Mouse (Mus musculus): ENCODE results near the gene Mtg2.

The Mtg2 gene

GRCm38 (mm10) chr2:180103978-180104658 lies 33.7 kb downstream of the Mtg2 start, which contains the start of gene Hrh3:
Gene Hrh3, minus strand, starts transcription at chr2:180104488.
- ATAC-seq (ENCODE audit: insufficient number of reproducible peaks, low FRiP score, low TSS enrichment) = peak; percentile 27; the same call in 1 of the 2 replicates

GRCm38 (mm10) chr2:180104659-180105377 lies 34.4 kb downstream of the Mtg2 start:
- peak; percentile 12; the same call in 1 of the 2 replicates for ATAC-seq (ENCODE audit: insufficient number of reproducible peaks, low FRiP score, low TSS enrichment)

- ATAC-seq (ENCODE audit: insufficient number of reproducible peaks, low FRiP score, low TSS enrichment) = no peak
Measured at GRCm38 (mm10) chr2:180105441-180106190, 35.2 kb downstream of the Mtg2 start.

DNA sequence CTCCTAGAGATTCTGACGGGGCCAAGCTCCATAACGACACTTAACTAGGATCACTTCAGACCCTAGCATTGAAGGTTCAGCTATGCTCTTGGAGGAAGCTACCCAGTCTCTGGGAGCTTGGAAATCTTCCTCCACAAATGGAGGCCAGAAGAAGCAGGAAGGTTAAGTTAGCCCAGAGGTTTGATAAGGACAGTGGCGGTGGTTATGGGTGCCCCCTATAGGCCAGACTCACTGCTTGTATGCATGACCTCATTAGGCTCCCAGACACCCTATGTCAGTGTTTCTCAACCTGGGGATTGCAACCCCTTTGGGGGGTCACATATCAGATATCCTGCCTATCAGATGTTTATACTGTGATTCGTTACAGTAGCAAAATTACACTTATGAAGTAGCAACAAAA lies 36.7 kb downstream of the Mtg2 start:
- ATAC-seq (ENCODE audit: insufficient number of reproducible peaks, low FRiP score, low TSS enrichment) = no peak

DNA sequence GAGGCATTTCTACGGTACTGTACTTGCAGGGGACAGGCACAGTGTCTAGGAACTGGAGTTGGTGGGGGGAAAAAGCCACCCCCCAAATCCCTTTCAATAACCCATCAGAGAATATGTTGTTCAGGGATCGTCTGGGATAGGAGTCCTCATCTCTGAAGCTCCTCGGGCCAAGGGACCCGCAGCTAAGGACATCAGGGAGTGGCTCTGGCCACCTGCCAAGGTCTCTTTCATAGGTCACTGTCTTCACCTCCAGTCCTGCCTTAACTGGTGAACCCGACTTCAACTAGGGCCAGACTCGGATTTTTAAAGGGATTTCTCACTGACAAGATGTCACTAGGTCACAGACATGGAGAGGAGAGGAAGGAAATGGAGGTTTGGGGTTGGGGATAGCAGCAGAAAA lies 37.9 kb downstream of the Mtg2 start:
- no peak for ATAC-seq (ENCODE audit: insufficient number of reproducible peaks, low FRiP score, low TSS enrichment)

DNA sequence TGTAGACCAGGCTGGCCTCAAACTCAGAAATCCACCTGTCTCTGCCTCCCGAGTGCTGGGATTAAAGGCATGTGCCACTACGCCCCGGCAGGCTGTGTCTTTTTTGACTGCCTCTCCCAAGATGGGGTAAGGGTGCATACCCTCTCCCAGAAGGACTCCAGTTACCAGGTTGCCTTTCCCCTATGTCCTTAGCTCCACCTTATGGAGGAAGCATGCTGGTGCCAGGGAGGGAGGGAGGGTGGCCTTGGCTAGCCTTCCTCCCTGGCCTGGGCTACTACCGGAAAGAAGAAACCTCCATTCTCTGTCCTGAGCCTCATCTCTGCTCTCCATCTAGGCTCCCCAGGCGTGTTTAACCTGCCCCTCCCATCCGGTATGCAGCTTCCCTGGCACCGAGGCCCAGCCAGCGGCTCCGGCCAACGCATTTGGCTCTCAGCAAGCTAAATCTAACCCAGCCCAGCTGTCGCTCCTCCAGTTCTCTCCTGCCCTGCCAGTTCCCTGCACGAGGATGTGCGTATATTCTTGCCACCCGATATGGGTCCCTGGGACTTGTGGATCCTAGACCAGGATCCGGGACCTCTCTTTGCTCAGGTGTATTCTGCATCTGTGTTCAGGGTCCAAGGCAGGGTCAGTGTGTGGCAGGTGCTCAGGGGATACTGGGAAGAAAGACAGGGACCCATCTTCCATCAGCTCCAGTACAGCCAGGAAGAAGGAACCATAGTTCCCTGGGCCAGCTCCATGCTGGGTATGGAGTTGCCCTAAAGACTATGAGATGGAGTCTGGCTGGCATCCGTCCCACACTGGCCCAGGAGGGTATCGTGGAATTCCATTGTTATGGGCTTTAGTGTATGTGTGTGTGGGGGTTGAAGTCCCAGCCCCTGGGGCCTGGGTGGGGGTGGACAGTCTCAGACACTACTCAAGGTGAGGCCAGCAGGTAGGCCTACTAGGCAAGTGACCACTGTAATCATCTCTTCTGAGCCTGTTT lies 43.8 kb downstream of the Mtg2 start:
- no peak; the same call in 1 of the 2 replicates for ATAC-seq (ENCODE audit: insufficient number of reproducible peaks, low FRiP score, low TSS enrichment)

GRCm38 (mm10) chr2:180115279-180115678 lies 44.9 kb downstream of the Mtg2 start:
- ATAC-seq (ENCODE audit: insufficient number of reproducible peaks, low FRiP score, low TSS enrichment) = no peak

GRCm38 (mm10) chr2:180116081-180116493 lies 45.7 kb downstream of the Mtg2 start:
- ATAC-seq (ENCODE audit: insufficient number of reproducible peaks, low FRiP score, low TSS enrichment) = no peak

GRCm38 (mm10) chr2:180116741-180117484 lies 46.5 kb downstream of the Mtg2 start:
- ATAC-seq (ENCODE audit: insufficient number of reproducible peaks, low FRiP score, low TSS enrichment) = no peak

- ATAC-seq (ENCODE audit: insufficient number of reproducible peaks, low FRiP score, low TSS enrichment) = no peak
Measured at GRCm38 (mm10) chr2:180117485-180118194, 47.3 kb downstream of the Mtg2 start.

GRCm38 (mm10) chr2:180118661-180119438 lies 48.5 kb downstream of the Mtg2 start, which contains the start of gene Osbpl2:
Gene Osbpl2, plus strand, starts transcription at chr2:180119306.
- peak; percentile 95 for ATAC-seq (ENCODE audit: insufficient number of reproducible peaks, low FRiP score, low TSS enrichment)

DNA sequence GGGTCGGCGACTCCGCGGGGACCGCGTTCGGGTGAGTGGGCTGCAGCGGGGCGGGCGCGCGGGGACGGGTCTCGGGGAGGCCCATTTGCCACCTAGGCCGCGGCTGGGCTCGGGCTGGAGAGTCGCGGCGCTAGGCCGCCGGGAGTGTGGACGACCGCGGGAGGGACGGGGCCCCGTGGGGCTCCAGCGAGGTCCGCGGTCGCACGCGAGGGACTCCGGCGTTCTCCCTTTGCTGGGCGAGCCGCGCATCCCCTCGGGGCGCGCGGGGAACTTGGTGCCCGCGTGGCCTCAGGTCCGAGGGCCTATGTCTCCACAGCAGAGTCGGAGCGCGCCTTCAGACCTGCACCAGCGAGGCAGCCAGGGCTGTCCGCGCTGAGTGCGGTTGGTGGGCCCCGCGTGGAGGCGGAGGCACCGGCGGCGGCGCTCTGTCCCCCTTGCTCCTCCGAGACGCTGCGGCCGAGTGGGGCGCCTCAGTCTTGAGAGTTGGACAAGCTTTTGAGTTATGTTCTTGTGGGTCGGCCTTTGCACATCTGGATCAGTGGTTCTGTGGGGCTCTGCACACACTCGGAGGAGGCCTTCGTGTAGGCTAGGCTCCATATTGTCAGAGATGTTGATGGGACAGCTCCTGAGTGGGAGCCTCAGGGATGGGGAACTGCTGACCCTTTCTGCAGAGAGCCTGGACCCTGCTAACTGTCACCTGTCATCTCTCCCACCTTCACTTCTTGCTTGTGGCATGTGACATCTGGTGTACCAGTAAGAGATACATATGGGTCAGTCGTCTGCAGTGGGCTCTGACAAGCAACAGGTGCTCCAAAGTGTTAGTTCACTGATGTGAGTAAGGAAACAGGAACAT lies 49.3 kb downstream of the Mtg2 start:
- ATAC-seq (ENCODE audit: insufficient number of reproducible peaks, low FRiP score, low TSS enrichment) = peak; percentile 3; the same call in 1 of the 2 replicates

DNA sequence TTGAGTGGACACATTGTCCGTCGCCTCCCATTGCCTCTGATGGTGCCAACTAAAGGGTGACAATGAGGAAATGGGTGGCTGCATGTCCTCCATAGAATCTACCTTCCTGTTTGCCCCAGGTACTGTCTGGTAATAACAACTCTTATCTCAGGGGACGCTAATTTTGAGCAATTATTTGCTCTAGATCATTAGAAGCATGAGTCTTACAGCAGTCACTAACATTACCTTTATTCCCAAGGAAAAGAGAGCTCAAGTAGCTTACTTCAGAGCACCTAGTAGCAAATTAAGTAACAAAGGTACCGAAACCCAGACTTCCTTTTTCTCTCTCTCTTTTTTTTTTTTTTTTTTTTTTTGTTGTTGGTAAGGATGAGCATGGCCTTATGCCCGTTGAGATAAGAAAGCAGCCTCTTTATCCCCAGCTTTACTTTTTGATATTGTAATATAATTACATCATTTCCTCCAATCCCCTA lies 49.9 kb downstream of the Mtg2 start:
- no peak for ATAC-seq (ENCODE audit: insufficient number of reproducible peaks, low FRiP score, low TSS enrichment)

DNA sequence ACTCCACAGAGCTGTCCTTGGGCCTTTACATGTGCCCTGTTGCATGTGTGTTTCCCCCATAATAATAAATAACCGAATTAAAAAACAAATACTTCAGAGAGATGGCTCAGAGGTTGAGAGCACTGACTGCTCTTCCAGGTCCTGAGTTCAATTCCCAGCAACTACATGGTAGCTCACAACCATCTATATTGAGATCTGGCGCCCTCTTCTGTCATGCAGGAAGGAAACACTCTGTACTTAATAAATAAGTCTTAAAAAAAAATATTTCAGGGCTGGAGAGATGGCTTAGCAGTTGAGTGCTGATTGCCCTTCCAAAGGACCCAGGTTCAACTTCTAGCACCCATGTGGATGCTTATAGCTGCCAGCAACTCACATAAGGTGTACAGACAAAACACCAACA lies 53.8 kb downstream of the Mtg2 start:
- no peak for ATAC-seq (ENCODE audit: insufficient number of reproducible peaks, low FRiP score, low TSS enrichment)

GRCm38 (mm10) chr2:180126195-180126594 lies 55.8 kb downstream of the Mtg2 start:
- no peak for ATAC-seq (ENCODE audit: insufficient number of reproducible peaks, low FRiP score, low TSS enrichment)

- no peak for ATAC-seq (ENCODE audit: insufficient number of reproducible peaks, low FRiP score, low TSS enrichment)
Measured at GRCm38 (mm10) chr2:180127675-180128074, 57.3 kb downstream of the Mtg2 start.

DNA sequence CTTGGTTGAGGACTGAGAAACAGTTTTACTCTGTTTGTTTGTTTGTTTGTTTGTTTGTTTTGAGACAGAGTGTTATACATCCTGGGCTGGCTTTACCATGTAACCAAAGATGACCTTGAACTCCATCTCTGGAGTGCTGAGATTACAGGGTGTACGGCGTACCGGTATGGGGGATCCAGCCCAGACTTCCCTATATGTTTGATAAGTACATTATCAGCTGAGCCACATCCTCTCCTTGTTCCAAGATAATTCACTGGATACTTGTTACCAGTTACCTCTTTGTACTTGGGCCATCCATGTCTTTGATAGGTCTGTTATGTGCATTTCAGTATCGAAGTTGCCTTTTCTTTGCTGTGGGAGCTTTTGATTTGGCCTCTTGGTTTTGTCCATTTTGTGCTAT lies 62.8 kb downstream of the Mtg2 start:
- no peak for ATAC-seq (ENCODE audit: insufficient number of reproducible peaks, low FRiP score, low TSS enrichment)

Measured in cerebellum, adult (tissue).